Mouse (Mus musculus) mesoderm, embryonic 11.5 days (tissue): ENCODE measurements around the gene Tmem185b.

Source experiments
- DNase-seq: peaks from one replicate; pipeline ENCODE4 v3.0.0-alpha.2; 2012; ENCODE audit warnings: low read depth, low spot score

The Tmem185b gene

GRCm38 (mm10) chr1:119525689-119526591 lies at the start of gene Tmem185b:
Gene Tmem185b (plus strand): TSS chr1:119526160.
- peak; percentile 89 for DNase-seq

DNA sequence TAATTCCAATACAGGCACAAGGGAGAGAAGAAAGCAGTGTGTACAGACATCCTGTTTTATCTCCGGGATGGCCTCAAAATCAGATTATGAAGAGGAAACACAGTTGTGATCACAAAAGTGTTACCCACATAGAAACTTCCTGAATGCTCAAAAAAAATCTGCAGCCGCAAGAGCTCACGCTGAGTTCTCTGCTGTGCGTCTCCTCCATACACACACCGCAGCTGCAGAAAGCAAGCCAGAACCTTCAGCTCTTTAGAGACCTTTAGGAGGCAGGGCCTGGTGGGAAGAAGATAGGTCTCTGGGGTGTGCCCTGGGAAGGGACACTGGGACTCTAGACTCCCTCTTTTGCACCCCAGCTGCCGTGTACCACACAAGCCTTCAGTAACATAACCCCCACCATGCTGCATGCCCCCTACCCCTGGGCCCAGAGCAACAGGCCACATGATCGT lies 49.0 kb upstream of the Tmem185b start:
- DNase-seq: no peak

- DNase-seq: no peak
These were observed 46.3 kb upstream of the Tmem185b start for GRCm38 (mm10) chr1:119479641-119480040.

GRCm38 (mm10) chr1:119480678-119481077 lies 45.3 kb upstream of the Tmem185b start:
- no peak for DNase-seq

DNA sequence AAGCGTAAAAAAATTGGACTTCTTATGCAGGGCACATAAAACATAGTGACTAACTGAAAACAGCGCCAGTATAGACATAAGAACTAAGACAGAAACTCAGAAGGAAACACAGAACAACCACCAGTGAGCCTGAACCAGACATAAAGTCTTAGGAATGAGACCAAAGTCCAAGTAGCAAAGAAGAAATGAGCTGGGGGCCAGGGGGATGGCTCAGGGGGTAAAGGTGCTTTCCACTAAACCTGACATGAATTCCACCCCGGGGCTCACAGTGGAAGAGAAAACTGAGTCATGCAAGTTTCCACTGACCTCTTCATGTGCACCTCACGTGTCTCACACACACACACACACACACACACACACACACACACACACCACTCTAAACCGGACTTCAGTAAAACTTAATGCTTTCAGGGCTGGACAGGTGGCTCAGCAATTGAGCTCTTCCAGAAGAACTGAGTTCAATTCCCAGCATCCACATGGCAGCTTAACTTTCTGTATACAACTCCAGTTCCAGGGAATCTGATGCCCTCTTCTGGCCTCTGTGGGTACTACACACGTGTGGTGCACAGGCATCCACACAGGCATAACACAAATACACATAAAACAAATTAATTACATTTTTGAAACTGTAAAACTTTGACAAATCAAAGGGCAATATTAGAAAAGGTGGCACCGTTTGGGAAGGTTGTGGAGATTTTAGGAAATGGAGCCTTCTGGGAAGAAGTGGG lies 44.6 kb upstream of the Tmem185b start:
- DNase-seq: no peak

DNA sequence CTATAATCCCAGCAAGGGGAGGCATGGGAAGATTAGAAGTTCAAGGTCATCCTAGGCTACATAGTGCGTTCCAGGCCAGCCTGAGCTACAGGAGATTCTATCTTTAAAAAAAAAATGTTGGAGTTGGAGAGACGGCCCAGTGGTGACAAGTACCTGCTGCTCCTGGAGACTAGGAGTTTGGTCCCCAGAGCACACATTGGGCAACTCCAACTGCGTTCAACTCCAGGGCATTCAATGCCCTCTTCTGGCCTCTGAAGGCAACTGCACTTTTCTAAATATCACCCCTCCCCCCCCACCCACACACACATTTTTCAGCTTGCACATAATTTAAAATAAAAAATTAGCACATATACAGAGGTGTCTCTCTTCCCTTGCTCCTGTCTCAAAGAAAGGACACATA lies 43.1 kb upstream of the Tmem185b start:
- no peak for DNase-seq

- peak; percentile 31 for DNase-seq
These were observed 41.5 kb upstream of the Tmem185b start for GRCm38 (mm10) chr1:119484457-119484856.

- DNase-seq: no peak
These were observed 40.1 kb upstream of the Tmem185b start for GRCm38 (mm10) chr1:119485825-119486224.

GRCm38 (mm10) chr1:119487917-119488590 lies 37.9 kb upstream of the Tmem185b start:
- DNase-seq: no peak

- DNase-seq: no peak
These were observed 35.2 kb upstream of the Tmem185b start for GRCm38 (mm10) chr1:119490765-119491164.

DNA sequence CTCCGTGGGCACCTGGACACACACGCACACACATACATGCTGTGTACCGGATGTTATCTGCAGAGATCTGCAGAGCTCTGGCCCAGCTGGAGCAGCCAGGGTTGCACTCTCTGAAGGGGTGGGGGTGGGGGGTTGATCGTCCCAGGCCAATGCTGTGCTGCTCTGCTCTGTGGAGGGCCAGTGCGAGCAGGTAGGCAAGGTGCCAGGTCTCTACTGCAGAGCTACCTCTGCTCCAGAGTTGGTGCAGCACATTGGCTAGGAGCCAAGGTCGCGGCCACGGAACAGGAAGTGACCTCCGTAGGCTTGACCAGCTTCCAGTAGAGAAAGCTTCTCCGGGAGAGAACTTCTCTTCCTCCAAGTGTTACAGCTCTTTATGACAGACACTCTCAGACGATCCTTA lies 33.9 kb upstream of the Tmem185b start:
- DNase-seq: no peak

- DNase-seq: no peak
These were observed 33.5 kb upstream of the Tmem185b start for GRCm38 (mm10) chr1:119492505-119492904.

DNA sequence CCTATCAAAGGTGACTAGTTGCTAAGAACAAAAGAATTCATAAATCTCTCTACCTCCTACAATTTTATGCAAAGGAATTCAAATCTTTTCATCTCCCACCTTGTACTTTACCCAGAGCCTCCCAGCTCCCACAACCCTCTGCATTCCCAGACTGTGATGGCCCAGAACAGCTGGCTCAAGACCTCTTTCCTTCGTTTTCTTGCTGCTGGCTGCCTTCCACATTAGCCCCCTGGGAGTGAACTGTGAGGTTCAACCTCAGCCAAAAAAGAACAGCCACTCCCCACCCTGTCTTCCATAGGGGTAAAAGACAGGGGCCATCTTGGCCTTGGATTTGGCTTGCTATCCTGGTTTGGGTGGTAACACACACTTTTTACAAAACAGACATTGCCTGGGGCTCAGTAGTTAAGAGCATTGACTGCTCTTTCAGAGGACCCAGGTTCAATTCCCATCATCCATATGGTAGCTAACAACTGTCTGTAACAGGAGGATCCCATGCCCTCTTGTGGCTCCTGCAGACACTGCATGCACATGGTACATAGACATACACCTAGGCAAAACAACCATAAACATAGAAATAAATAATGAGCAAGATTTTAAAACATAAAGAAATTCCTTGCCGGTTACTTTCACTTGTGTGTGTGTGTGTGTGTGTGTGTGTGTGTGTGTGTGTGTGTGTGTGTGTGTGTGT lies 31.8 kb upstream of the Tmem185b start:
- no peak for DNase-seq

DNA sequence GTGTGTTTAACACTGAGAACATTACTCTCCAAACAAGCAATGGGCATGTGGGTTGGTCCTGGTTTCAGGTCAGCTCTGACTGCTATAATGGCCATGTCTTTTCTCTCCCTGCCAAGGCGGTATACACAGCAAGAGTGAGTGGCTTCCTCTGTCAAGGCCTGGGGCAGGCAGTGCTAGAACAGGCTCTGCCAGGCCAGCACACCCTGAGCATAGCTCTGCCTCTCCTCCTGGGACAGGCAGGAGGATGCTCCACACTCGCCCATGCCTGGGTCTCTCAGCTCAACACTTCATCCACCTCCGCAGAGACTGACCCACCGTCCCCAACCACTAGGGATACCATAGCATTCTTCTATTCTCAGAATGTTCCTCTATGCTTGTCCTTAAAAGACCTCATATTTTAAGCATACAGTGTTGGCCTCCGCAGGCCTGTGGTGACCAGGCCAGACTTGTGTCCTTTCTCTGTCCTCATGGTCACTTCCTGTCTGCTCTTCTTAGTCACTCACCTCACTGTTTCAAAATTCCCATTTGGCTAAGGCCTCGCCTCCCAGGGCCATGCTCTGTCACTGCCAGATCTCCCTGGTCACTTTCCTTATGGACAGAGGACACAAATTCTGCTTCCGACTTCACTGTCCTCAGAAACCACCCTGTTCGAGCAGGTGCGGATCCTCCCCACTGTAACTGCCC lies 31.1 kb upstream of the Tmem185b start:
- DNase-seq: no peak

DNA sequence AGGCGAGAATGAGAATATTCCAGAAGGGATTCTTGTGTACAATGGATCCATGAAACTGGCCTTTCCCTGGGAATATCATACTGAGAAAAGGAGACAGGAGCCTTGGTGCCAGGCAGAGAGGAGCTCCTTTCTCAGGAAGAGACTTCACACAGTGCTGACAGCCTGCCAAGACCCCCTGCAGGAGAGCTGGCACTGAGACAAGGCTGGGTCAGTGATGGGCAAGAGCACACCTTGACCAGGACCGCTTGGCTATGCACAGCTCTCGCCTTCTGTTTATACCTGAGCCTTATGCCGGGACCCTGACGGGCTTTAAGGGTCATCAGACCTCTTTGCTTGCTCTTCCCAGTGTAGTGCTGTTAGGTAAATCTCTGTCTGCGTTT lies 30.6 kb upstream of the Tmem185b start:
- DNase-seq: no peak

DNA sequence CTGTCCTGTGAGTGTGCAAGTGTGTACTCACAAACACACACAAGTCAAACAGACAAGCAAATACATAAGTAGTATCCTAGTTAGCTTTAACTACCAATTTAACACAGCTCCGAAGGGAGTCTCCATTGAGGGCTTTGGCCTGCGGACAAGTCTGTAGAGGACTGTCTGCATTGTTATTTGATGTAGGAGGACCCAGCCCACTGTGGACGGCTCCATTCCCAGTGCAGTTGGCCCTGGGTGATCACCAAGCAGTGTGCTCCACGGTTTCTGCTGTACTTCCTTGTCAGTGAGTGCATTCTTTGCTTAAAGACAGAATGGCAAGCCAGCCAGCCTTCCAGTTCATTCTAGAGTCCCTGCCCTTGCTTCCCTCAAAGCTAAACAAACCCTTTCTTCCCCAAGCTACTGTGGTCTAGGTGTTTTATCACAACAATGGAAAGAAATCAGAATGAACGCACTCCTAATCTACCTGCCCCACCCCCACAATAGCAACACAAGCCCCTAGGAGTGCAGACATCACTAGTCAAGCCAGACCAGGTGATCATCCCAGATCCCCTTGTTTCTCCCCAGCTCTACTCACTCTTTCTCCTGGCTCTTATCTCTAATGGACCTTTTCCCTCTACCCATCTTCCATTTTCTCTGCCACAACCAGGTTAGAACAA lies 28.5 kb upstream of the Tmem185b start:
- no peak for DNase-seq

- DNase-seq: no peak
These were observed 27.3 kb upstream of the Tmem185b start for GRCm38 (mm10) chr1:119498536-119499231.

DNA sequence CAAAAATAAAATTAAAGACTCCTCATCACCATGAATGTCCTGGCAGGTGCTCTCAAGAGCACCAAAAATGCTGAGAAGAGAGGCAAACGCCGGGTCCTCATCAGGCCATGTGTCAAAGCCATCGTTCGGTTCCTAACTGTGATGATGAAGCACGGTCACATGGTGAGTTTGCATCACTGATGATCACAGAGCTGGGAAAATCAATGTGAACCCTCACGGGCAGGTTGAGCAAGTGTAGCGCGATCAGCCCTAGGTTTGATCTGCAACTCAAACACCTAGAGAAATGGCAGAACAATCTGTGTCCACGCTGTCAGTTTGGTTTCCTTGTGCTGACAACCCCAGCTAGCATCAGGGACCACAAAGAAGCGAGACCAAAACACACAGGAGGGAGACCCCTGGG lies 26.5 kb upstream of the Tmem185b start:
- no peak for DNase-seq

DNA sequence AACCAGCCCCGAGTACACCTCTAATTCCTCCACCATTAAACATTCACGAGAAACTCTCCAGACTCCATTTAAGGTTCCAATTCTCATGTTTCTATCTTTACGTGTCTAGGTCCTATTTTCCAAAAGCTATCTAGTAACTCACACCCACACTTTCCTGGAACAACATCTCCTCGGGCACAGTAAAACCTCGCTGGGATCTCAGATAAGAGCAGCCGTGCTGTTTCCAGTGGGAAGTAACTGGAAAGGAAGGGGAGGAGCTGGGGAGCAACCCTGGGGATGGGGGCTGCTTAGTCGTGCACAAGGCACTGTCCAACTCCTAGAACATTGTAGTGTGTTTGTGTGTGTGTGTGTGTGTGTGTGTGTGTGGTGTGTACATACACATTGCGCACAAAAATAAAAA lies 24.1 kb upstream of the Tmem185b start:
- no peak for DNase-seq

DNA sequence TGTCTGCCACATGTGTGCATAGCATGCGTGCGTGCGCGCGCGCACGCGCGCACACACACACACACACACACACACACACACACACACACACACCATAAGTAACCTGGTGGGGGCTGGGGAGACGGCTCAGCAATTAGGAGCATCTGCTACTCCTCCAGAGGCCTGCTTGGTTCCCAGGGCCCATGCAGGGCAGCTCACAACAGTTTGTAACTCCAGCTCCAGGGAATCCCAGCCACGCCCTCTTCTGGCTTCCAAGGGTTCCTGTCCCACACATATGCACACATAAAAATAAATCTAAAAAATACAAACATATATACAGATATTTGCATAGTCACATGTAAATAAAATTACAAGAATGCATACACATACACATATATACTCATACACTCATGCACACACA lies 23.2 kb upstream of the Tmem185b start:
- no peak for DNase-seq
